Mouse (Mus musculus) liver, postnatal 0 days (tissue): ENCODE measurements around the gene Cd276.

Source experiments
- CTCF ChIP-seq: sonication (generic); IDR thresholded peaks from 2 replicates; pipeline ENCODE4 v1.5.1; 2016; ENCODE audit warnings: antibody characterized with exemption, low read depth
- EP300 ChIP-seq: IDR thresholded peaks from 2 replicates; pipeline ENCODE4 v1.6.1; 2016; ENCODE audit warnings: antibody characterized with exemption, low read depth, mild to moderate bottlenecking

DNA sequence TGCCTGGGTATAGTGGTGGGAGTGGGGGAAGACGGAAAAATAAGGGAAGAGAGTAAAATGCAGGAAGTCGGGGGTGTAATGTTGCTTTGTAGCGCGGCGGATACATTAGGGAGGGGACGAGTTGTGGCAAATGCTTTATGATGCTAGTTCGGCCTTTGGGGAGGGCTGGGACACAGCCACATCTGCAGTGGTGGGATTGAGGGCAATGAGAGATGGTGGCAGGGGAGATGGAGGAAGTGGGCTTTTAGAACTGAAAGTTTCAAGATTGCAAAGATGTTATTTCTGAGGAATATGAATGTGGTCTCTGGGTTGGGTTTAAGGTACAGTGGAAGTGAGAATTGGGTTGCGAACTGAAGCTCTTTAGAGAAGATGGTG lies 28.0 kb upstream of the Cd276 start:
- TF ChIP-seq CTCF, result no peak
- TF ChIP-seq EP300, result no peak
